Mouse (Mus musculus) MEL (cell line): ENCODE data around the gene Hacd3. TPM values are rescaled to one million over a fixed set of nuclear protein-coding genes. Genes with fewer than 3 reads are reported as not detected.

Experiments
- DNase-seq: peaks from one replicate; pipeline ENCODE4 v3.0.0; 2011; ENCODE audit warnings: low read depth, low spot score
- H3K27ac ChIP-seq: 2 replicates; pipeline ENCODE4 v1.5.1; 2012; ENCODE audit warnings: low read depth, mild to moderate bottlenecking, control low read depth, low read length, moderate library complexity; ENCODE audit not compliant: control insufficient read depth
- H3K27me3 ChIP-seq, 2 experiments: fragments of 150-350 bp in 1 of 2; sonication (generic) in 1 of 2; 2 replicates each; pipeline ENCODE4 v1.6.1; 2012; ENCODE audit warnings: low read length in 2 of 2, mild to moderate bottlenecking in 2 of 2, improper control_type of control experiment in 1 of 2, moderate library complexity in 1 of 2; ENCODE audit not compliant: insufficient read depth in 2 of 2, control insufficient read depth in 1 of 2
- H3K36me3 ChIP-seq, 2 experiments: 2 replicates each; pipeline ENCODE4 v1.6.1; 2012 to 2014; ENCODE audit warnings: low read length in 2 of 2, improper control_type of control experiment in 1 of 2, inconsistent platforms in 1 of 2, mild to moderate bottlenecking in 1 of 2; ENCODE audit not compliant: insufficient read depth in 2 of 2, control insufficient read depth in 1 of 2
- H3K4me1 ChIP-seq, 2 experiments: fragments of 150-350 bp in 1 of 2; sonication (generic) in 1 of 2; 2 replicates each; pipeline ENCODE4 v1.6.1; 2012; ENCODE audit warnings: low read length in 2 of 2, improper control_type of control experiment in 1 of 2, mild to moderate bottlenecking in 1 of 2; ENCODE audit not compliant: insufficient read depth in 2 of 2, control insufficient read depth in 1 of 2
- H3K4me3 ChIP-seq, 2 experiments: fragments of 150-350 bp in 1 of 2; sonication (generic) in 1 of 2; 2 replicates each; pipeline ENCODE4 v1.5.1; 2012; ENCODE audit warnings: low read depth in 2 of 2, low read length in 2 of 2, mild to moderate bottlenecking in 2 of 2, moderate library complexity in 2 of 2, control low read depth in 1 of 2, improper control_type of control experiment in 1 of 2; ENCODE audit not compliant: control insufficient read depth in 1 of 2, insufficient read depth in 1 of 2
- H3K79me2 ChIP-seq: 2 replicates; pipeline ENCODE4 v1.6.1; 2012; ENCODE audit warnings: mild to moderate bottlenecking, low read length, moderate library complexity; ENCODE audit not compliant: control insufficient read depth, poor library complexity, insufficient read depth
- H3K9ac ChIP-seq: 2 replicates; pipeline ENCODE4 v1.6.1; 2012; ENCODE audit warnings: low read depth, mild to moderate bottlenecking, control low read depth, low read length, moderate library complexity; ENCODE audit not compliant: control insufficient read depth, poor library complexity, severe bottlenecking
- H3K9me3 ChIP-seq: fragments of 150-350 bp; sonication (generic); replicated peaks from 2 replicates; pipeline ENCODE4 v1.6.1; 2012; ENCODE audit warnings: mild to moderate bottlenecking, low read length, improper control_type of control experiment, moderate library complexity; ENCODE audit not compliant: insufficient read depth
- CHD1 ChIP-seq: IDR thresholded peaks from 2 replicates; pipeline ENCODE4 v1.6.1; 2012; ENCODE audit warnings: low read depth, mild to moderate bottlenecking, inconsistent platforms, low read length, improper control_type of control experiment
- CHD2 ChIP-seq: IDR thresholded peaks from 2 replicates; pipeline ENCODE4 v1.6.1; 2011; ENCODE audit warnings: low read length, improper control_type of control experiment
- CTCF ChIP-seq, 3 experiments: IDR thresholded peaks in 2 of 3; conservative IDR thresholded peaks in 1 of 3; 2 replicates each; pipeline ENCODE4 v1.5.1; 2011 to 2012; ENCODE audit warnings: low read length in 3 of 3, low read depth in 2 of 3, mild to moderate bottlenecking in 2 of 3, improper control_type of control experiment in 1 of 3, inconsistent platforms in 1 of 3, mixed read lengths in 1 of 3, moderate library complexity in 1 of 3; ENCODE audit not compliant: control insufficient read depth in 1 of 3, insufficient read depth in 1 of 3, poor library complexity in 1 of 3, severe bottlenecking in 1 of 3
- E2F4 ChIP-seq: IDR thresholded peaks from 2 replicates; pipeline ENCODE4 v1.6.1; 2011; ENCODE audit warnings: low read depth, low read length, improper control_type of control experiment, borderline replicate concordance
- ELF1 ChIP-seq: IDR thresholded peaks from 2 replicates; pipeline ENCODE4 v1.6.1; 2014; ENCODE audit warnings: low read depth, mild to moderate bottlenecking, inconsistent platforms, low read length, improper control_type of control experiment, moderate library complexity
- ETS1 ChIP-seq: IDR thresholded peaks from 2 replicates; pipeline ENCODE4 v1.6.1; 2012; ENCODE audit warnings: low read depth, mild to moderate bottlenecking, inconsistent platforms, low read length, improper control_type of control experiment, moderate library complexity
- GABPA ChIP-seq: IDR thresholded peaks from 2 replicates; pipeline ENCODE4 v1.6.1; 2012; ENCODE audit warnings: low read depth, mild to moderate bottlenecking, inconsistent platforms, low read length, improper control_type of control experiment, moderate library complexity
- KAT2A ChIP-seq: conservative IDR thresholded peaks from 2 replicates; pipeline ENCODE4 v1.6.1; 2012; ENCODE audit warnings: low read depth, low read length, improper control_type of control experiment, inconsistent platforms
- MAFK ChIP-seq: IDR thresholded peaks from 2 replicates; pipeline ENCODE4 v1.6.1; 2011; ENCODE audit warnings: low read depth, mild to moderate bottlenecking, low read length, improper control_type of control experiment, borderline replicate concordance
- MAX ChIP-seq: IDR thresholded peaks from 2 replicates; pipeline ENCODE4 v1.6.1; 2011; ENCODE audit warnings: low read length, improper control_type of control experiment
- MAZ ChIP-seq: IDR thresholded peaks from 2 replicates; pipeline ENCODE4 v1.6.1; 2012; ENCODE audit warnings: low read depth, mild to moderate bottlenecking, inconsistent platforms, low read length, improper control_type of control experiment
- MEF2A ChIP-seq: IDR thresholded peaks from 2 replicates; pipeline ENCODE4 v1.6.1; 2014; ENCODE audit warnings: low read depth, mild to moderate bottlenecking, inconsistent platforms, low read length, improper control_type of control experiment; ENCODE audit not compliant: poor library complexity, insufficient replicate concordance, severe bottlenecking; ENCODE audit errors: extremely low read depth
- MXI1 ChIP-seq: IDR thresholded peaks from 2 replicates; pipeline ENCODE4 v1.6.1; 2011; ENCODE audit warnings: mild to moderate bottlenecking, low read depth, low read length, improper control_type of control experiment
- MYC ChIP-seq: IDR thresholded peaks from 2 replicates; pipeline ENCODE4 v1.6.1; 2011; ENCODE audit warnings: low read depth, mild to moderate bottlenecking, low read length, improper control_type of control experiment, moderate library complexity
- POLR2A ChIP-seq, 2 experiments: IDR thresholded peaks; 2 replicates each; pipeline ENCODE4 v1.6.1; 2011 to 2012; ENCODE audit warnings: low read length in 2 of 2, mild to moderate bottlenecking in 2 of 2, control low read depth in 1 of 2, improper control_type of control experiment in 1 of 2, low read depth in 1 of 2, moderate library complexity in 1 of 2; ENCODE audit not compliant: control insufficient read depth in 1 of 2, insufficient read depth in 1 of 2, poor library complexity in 1 of 2
- POLR2AphosphoS2 ChIP-seq: IDR thresholded peaks from 2 replicates; pipeline ENCODE4 v1.6.1; 2011; ENCODE audit warnings: low read length, improper control_type of control experiment
- POLR2AphosphoS5 ChIP-seq: IDR thresholded peaks from 2 replicates; pipeline ENCODE4 v1.6.1; 2012; ENCODE audit warnings: low read depth, borderline replicate concordance, mild to moderate bottlenecking, inconsistent platforms, low read length, moderate library complexity, mixed read lengths
- RAD21 ChIP-seq: IDR thresholded peaks from 2 replicates; pipeline ENCODE4 v1.6.1; 2011; ENCODE audit warnings: mild to moderate bottlenecking, low read depth, low read length, improper control_type of control experiment
- RCOR1 ChIP-seq: IDR thresholded peaks from 2 replicates; pipeline ENCODE4 v1.6.1; 2012; ENCODE audit warnings: low read depth, mild to moderate bottlenecking, inconsistent platforms, low read length, improper control_type of control experiment
- SMC3 ChIP-seq: IDR thresholded peaks from 2 replicates; pipeline ENCODE4 v1.6.1; 2011; ENCODE audit warnings: low read depth, low read length, improper control_type of control experiment
- TAL1 ChIP-seq: IDR thresholded peaks from 2 replicates; pipeline ENCODE4 v1.6.1; 2012; ENCODE audit warnings: mild to moderate bottlenecking, inconsistent platforms, low read length, moderate library complexity, mixed read lengths
- TBP ChIP-seq: IDR thresholded peaks from 2 replicates; pipeline ENCODE4 v1.8.0; 2011; ENCODE audit warnings: low read depth, low read length, improper control_type of control experiment
- TCF12 ChIP-seq: IDR thresholded peaks from 2 replicates; pipeline ENCODE4 v1.6.1; 2014; ENCODE audit warnings: low read depth, mild to moderate bottlenecking, inconsistent platforms, low read length, improper control_type of control experiment, moderate library complexity
- UBTF ChIP-seq: IDR thresholded peaks from 2 replicates; pipeline ENCODE4 v1.6.1; 2012; ENCODE audit warnings: low read depth, mild to moderate bottlenecking, inconsistent platforms, low read length, improper control_type of control experiment, moderate library complexity, borderline replicate concordance; ENCODE audit not compliant: insufficient read depth
- USF1 ChIP-seq: IDR thresholded peaks from 2 replicates; pipeline ENCODE4 v1.6.1; 2014; ENCODE audit warnings: low read depth, mild to moderate bottlenecking, inconsistent platforms, low read length, improper control_type of control experiment, moderate library complexity
- ZKSCAN1 ChIP-seq: IDR thresholded peaks from 2 replicates; pipeline ENCODE4 v1.6.1; 2012; ENCODE audit warnings: low read depth, mild to moderate bottlenecking, inconsistent platforms, low read length, improper control_type of control experiment, moderate library complexity
- ZMIZ1 ChIP-seq: IDR thresholded peaks from 2 replicates; pipeline ENCODE4 v1.6.1; 2012; ENCODE audit warnings: low read depth, mild to moderate bottlenecking, inconsistent platforms, low read length, improper control_type of control experiment, moderate library complexity
- ZNF384 ChIP-seq: IDR thresholded peaks from 2 replicates; pipeline ENCODE4 v1.6.1; 2012; ENCODE audit warnings: low read depth, mild to moderate bottlenecking, inconsistent platforms, low read length, improper control_type of control experiment
- polyA plus RNA-seq, 2 experiments: library from polyadenylated mRNA; stranded (reverse) in 1 of 2; unstranded in 1 of 2; fragments of >175 nt in 1 of 2; fragments of >200 nt in 1 of 2; gene quantifications; 2 replicates each; pipeline versions ENCODE4 v1.2.1 to v1.2.4; 2012; ENCODE audit warnings: low replicate concordance in 2 of 2, low read depth in 1 of 2; ENCODE audit not compliant: insufficient read length in 2 of 2, insufficient read depth in 1 of 2, missing spikeins in 1 of 2
- total RNA-seq: library from RNA; depleted of rRNA; stranded (reverse); fragments of 300-350 nt; gene quantifications from 2 replicates; pipeline ENCODE4 v1.2.3, GENCODE M21; 2012

Gene Hacd3
- total and polyA plus RNA-seq, 3 experiments = 47.3 to 340 (median 57.9) TPM

DNA sequence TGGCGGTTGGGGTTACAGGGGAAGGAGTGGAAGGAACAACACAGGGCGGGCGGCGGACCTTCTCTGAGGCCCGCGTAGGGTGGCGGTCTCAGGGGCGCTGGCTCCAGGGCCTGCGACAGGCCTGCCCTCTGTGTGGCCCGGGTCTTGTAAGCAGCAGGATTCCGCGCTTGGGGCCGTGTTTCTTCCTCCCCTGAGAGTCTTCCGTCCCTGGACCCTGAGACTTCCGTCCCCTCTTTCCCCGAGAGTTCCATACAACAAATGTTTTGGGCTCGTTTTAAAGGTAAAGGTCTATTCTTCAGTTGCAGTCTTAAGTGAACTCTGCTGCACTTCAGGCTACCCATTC, 60.5 kb downstream of the Hacd3 start:
- TF ChIP-seq MXI1 = 0 out of 2 replicates have a peak, but pooled peaks have one; percentile 9
- TF ChIP-seq KAT2A = no peak
- peak; percentile 2 to 95; a peak in 2 of 4 replicates for TF ChIP-seq POLR2A (IDR thresholded peaks at IDR 0.05; ENCODE audit: control insufficient read depth in 1 of 2, insufficient read depth in 1 of 2, low read depth in 1 of 2, low read length in 2 of 2, poor library complexity in 1 of 2)
- TF ChIP-seq UBTF = peak; percentile 92; the same call in 1 of the 2 replicates
- no peak for TF ChIP-seq MAX
- no peak for TF ChIP-seq RAD21
- TF ChIP-seq MYC = no peak
- TF ChIP-seq ZMIZ1 = peak; percentile 95; the same call in 1 of the 2 replicates
- TF ChIP-seq ETS1 = no peak
- no peak for TF ChIP-seq USF1
- H3K27me3 ChIP-seq = no peaks in the 10 kb centered on the region
- peaks cover 11 to 14% of the 10 kb centered on the region in 2 experiments; a peak in 3 of 4 replicates for H3K36me3 ChIP-seq
- H3K79me2 ChIP-seq = peaks cover 12% of the 10 kb centered on the region
- peak overlapping the region; percentile 77 for H3K27ac ChIP-seq
- H3K4me1 ChIP-seq = peaks cover 0 to 13% of the 10 kb centered on the region in 2 experiments; a peak in 3 of 4 replicates
- H3K9me3 ChIP-seq = no peaks in the 10 kb centered on the region
- H3K4me3 ChIP-seq = peak overlapping the region; percentile 78 to 85
- H3K9ac ChIP-seq = peak overlapping the region; percentile 90
- DNase-seq = no peak

DNA sequence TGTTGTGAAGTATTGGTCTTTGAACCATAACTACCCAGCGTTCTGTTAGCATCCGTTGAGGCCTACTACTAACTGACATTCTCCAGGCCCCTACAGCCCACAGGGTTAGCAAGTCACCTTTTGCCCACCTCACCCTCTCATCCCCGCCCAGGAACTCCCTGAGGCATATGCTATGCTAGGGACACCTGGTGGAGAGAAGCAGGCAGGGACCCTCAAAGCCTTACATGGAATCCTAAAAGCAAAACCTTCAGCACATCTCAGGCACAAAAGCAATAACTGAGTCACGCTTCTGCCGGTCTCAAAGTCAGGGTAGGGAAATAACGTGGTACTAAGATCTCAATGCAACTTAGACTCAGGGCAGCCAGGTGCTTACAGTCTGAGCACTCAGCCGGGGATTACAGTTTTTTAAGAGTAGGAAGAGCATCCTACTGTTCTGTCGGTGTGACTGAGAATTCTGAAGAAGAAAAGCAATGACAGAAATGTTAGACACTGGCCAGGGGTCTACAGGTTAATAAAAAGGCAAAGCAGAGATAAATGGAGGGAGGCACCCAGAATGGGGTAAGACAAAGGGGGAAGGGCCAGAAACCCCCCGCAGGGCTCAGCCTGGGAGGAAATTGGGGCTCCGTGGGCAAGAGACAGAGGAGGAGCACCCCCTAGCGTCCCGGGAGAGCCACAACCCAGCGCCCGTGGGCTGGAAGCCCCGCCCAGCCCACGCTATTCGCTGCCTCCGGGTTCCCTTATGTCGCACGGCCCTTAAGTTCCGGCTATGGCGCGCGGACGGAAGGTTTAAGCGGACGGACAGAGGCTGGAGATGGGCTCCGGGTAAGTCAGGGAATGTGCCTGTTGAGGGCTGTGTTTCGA, 61.1 kb downstream of the Hacd3 start, which contains the start of gene Ints14:
Gene Ints14 (plus strand): TSS at position 789 of the 861 bp plus-strand sequence.
- Histone ChIP-seq H3K27me3 (no peaks in the 10 kb centered on the region), H3K4me3 (peak within 1 kb of the TSS; percentile 78 to 85), H3K9ac (peak within 1 kb of the TSS; percentile 90), H3K27ac (peak within 1 kb of the TSS; percentile 77), H3K79me2 (peaks cover 12% of the 10 kb centered on the region), H3K9me3 (no peaks in the 10 kb centered on the region), H3K36me3 (peaks cover 7 to 14% of the 10 kb centered on the region in 2 experiments; a peak in 3 of 4 replicates), H3K4me1 (peaks cover 0 to 17% of the 10 kb centered on the region in 2 experiments; a peak in 3 of 4 replicates)
- DNase-seq = peak; percentile 98
- TF ChIP-seq MYC (peak; percentile 74), TBP (peak; percentile 92), MAZ (peak; percentile 87), ZMIZ1 (no peak; the same call in 1 of the 2 replicates), E2F4 (no peak), MAFK (no peak), MEF2A (0 out of 2 replicates have a peak, but pooled peaks have one; percentile 36), POLR2AphosphoS5 (no peak), GABPA (no peak), USF1 (0 out of 2 replicates have a peak, but pooled peaks have one; percentile 48), CHD2 (no peak), MXI1 (peak; percentile 90), CHD1 (no peak), ETS1 (peak; percentile 45; the same call in 1 of the 2 replicates), POLR2AphosphoS2 (peak; percentile 87; the same call in 1 of the 2 replicates), RAD21 (peak; percentile 95), SMC3 (peak; percentile 77), ZKSCAN1 (no peak), RCOR1 (peak; percentile 30; the same call in 1 of the 2 replicates), MAX (peak; percentile 78), CTCF (IDR thresholded peaks at IDR 0.05 in 2 of 3, conservative IDR thresholded peaks at IDR 0.05 in 1 of 3; ENCODE audit: control insufficient read depth in 1 of 3, insufficient read depth in 1 of 3, low read depth in 2 of 3, low read length in 3 of 3, poor library complexity in 1 of 3, severe bottlenecking in 1 of 3) (peak; percentile 67 to 97 (median 91)), TCF12 (peak; percentile 90), TAL1 (no peak), ELF1 (peak; percentile 88), ZNF384 (peak; percentile 47; the same call in 1 of the 2 replicates)
